Mouse (Mus musculus): ENCODE measurements at regions not wholly inside any gene's neighbourhood (a gene's known extent, or its start where the extent isn't known, plus 50 kb on each side); places are given as distances from the start of the nearest gene placed in this dataset.
A peak's percentile ranks its signal among the peaks of the same experiment; 100 is the strongest.
"Not testable (repeated sequence)": the region's sequence is repeated elsewhere in the genome, so short reads cannot be mapped to it uniquely, and the experiment has no call there.

DNA sequence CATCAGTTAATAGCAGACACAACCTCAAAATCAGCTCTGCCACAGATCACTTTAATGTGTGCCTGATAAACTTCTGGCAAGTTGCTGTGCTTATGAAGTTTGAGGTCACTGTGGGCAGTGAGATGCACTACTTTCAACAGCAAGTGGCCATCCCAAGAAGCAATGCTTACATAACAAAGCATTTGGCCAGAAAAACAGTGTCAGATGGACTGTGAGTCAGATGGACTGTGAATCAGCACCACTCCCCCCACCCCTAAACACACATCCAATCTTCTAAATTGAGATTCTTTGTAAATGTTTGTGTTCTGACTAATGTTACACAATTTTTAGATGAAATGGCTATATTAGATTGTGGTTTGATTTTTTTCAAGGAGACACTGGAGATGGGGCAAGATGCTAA lies 550.7 kb downstream of the Nxph1 start:
- DNase-seq: peak; percentile 22 to 41

DNA sequence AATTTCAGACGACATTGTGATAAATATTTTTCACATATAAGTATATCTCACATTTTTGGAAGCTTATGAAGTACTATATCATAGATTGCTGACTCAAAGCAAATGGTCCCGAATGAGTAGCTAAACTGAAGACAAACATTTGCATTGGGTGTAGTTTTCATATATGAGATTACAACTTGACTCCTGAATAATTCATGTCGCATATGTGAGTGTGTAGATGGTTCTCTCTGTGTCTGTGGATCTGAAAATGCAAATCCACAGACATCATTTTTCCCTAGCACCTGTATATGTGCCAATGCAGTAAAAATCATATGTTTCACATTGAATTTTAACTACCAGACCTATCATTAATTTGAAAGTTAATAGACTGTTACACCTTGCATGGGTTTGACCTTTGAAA lies 586.2 kb downstream of the Nxph1 start:
- no peak for DNase-seq

DNA sequence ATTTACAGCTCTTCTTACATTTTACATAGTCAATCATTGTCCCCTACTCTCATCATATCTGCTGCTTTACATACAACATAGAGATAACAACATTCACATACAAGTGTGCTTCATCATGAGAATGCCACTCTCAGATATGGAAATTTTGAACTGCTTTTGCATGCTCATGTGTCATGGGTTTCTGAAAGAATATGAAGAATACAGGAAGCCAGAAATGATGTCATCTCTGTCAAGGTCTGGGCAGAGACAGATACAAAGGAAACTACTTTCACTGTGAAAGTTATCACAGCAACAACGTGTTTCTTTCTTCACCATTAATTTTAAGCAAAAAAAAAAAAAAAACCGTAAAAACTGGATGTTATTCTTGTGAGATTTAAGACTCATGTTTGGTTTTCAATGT lies 590.5 kb downstream of the Nxph1 start:
- no peak for DNase-seq

DNA sequence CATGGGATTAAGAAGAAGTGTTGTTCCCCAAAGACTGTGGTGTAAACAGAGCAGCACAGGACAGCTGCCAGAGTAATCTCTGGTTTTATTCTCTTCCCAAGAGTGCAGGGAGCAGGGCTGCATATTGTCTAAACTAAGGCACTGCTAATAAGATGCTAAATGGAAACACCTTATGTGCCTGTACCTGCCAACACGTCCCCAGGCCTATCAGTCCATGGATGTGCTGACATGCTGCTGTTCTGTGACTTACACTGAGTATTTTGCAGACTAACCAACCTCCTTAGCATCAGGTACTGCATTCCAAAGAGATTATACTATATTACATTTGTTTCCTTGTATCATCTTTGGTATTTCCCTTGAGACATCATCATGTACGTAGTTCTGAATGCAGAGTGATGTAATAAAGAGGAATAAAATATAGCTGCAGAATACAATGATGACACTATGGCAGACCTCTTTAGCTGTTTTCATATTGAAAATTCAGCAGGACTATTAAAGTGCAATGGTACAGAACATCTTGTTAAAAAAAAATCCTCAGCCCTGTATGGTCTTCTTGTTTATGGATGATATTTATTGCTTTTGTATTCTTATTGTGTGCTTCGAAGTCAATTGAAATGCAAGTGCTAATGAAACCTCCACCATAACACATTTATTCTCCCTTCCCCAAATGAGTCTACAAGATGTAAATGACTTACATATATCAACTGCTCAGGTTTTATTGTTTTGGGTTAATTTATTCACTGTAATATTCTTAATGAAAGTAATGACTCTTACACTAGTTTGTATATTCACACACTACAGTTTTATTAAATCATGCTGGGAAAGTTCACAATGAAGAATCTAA lies 602.1 kb downstream of the Nxph1 start:
- no peak for DNase-seq

DNA sequence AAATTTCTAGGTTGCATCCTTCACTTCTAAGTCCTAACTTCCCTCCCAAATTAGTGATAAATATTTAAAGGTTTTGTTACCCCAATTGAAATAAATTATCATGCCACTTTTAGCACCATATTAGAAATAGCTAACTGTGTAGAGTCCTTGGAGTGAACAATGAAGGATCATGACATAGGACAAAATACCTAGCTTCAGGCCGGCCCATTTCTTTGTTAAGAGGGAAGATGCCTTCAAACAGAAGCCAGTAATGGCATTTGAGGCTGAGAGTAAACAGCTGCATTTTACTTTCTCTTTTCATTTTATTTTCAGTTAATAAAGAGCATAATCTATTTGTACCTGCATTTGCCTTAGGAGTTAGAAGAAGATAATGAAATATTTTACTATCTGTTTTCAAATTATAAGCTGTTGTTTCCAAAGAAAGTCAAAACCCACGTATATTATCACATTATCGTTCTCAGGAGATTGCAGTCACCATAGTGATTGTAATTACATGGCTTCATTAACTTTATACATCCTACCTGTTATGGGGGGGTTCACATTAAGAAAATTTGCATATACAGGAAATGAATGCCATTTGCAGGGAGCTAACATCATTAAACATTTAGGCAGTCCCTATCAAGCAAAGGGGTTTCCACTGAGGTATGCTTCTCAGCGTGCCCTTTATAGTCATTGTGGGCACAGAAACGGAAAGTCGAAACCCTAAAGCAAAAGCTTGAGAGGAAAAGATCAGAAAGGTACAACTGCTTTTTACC lies 615.2 kb downstream of the Nxph1 start:
- DNase-seq: no peak

- no peak for DNase-seq
Observed at GRCm38 (mm10) chr6:9571787-9572186, 623.6 kb downstream of the Nxph1 start.

GRCm38 (mm10) chr6:9593391-9593790 lies 645.2 kb downstream of the Nxph1 start:
- DNase-seq: no peak

DNA sequence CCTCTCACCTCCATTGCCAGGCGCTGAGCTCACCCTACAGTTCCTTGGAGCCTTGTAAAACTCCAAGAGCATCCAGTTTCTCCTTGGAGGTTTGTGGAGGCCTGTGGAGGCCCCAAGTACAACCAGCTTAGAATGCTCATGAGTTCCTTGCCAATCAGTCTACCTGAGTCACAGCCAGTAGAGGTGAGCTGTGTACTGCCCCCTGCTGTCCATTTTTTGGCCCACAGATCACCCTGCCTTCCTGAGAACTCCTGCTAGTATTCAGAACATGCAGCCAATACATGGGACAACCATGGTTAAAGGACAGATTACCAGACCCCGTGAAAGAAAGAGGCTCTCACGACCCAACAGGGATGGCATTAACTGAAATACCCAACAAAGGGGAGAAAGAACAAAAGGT lies 651.2 kb downstream of the Nxph1 start:
- no peak for DNase-seq

GRCm38 (mm10) chr6:9633931-9634330 lies 685.7 kb downstream of the Nxph1 start:
- no peak for DNase-seq

DNA sequence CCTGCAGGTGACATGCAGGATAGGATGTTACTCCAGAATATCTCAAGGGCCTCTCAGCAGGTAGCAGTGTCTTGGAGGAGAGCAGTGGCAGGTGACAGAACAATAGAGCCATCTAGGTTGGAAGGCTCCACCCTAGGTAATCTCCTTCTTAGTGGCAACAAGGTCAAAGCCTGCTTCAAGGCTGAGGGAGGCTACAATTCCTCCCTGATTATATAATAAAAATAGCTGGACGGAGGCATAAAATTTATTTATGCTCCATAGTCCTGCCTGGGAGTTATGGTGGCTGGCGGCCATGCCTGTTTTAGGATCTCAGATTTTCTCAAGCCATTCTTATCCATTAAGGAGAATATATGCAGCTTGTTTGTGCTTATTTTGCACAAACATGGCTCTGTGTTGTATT lies 695.2 kb downstream of the Nxph1 start:
- DNase-seq: not testable (repeated sequence)

- not testable (repeated sequence) for DNase-seq
Observed at GRCm38 (mm10) chr6:9643926-9644325, 695.7 kb downstream of the Nxph1 start.

DNA sequence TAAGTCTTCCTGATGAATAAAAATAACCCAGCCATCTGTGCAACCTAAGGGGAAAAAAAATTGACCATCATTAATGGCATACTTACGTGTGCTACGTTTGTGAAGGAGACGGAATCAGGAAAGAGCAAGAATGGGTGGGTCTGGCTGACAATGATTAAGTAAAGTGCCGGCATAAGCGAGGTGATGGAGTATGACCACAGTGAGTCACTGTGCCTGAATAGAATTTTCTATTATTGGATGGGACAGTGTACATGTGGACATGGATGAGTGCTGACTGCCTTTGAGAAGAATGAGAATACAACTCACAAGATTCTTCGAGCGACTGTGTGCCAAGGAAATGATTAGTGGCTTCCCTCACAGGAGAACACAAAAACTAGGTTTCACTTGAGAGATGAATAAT lies 711.4 kb downstream of the Nxph1 start:
- DNase-seq: no peak

GRCm38 (mm10) chr6:9685182-9685581 lies 737.0 kb downstream of the Nxph1 start:
- DNase-seq: no peak

- DNase-seq: no peak
Observed at GRCm38 (mm10) chr6:9693714-9694113, 745.5 kb downstream of the Nxph1 start.

GRCm38 (mm10) chr6:9697698-9698097 lies 749.5 kb downstream of the Nxph1 start:
- DNase-seq: no peak

- no peak for DNase-seq
Observed at GRCm38 (mm10) chr6:9698193-9698592, 750.0 kb downstream of the Nxph1 start.
